Mouse (Mus musculus) thymus, adult 2 months (tissue): ENCODE data around the gene Ank3.

Experiments
- CTCF ChIP-seq: fragments of 200-500 bp; IDR thresholded peaks from 2 replicates; pipeline ENCODE4 v1.5.1; 2012; ENCODE audit warnings: mild to moderate bottlenecking, control low read depth, low read length, moderate library complexity, borderline replicate concordance; ENCODE audit not compliant: control insufficient read depth, poor library complexity, insufficient read depth; ENCODE audit errors: extremely low read depth
- POLR2A ChIP-seq: fragments of 200-500 bp; IDR thresholded peaks from 2 replicates; pipeline ENCODE4 v1.6.1; 2012; ENCODE audit warnings: mild to moderate bottlenecking, low read length, control low read depth, moderate library complexity; ENCODE audit not compliant: control insufficient read depth, poor library complexity, insufficient read depth; ENCODE audit errors: extremely low read depth

DNA sequence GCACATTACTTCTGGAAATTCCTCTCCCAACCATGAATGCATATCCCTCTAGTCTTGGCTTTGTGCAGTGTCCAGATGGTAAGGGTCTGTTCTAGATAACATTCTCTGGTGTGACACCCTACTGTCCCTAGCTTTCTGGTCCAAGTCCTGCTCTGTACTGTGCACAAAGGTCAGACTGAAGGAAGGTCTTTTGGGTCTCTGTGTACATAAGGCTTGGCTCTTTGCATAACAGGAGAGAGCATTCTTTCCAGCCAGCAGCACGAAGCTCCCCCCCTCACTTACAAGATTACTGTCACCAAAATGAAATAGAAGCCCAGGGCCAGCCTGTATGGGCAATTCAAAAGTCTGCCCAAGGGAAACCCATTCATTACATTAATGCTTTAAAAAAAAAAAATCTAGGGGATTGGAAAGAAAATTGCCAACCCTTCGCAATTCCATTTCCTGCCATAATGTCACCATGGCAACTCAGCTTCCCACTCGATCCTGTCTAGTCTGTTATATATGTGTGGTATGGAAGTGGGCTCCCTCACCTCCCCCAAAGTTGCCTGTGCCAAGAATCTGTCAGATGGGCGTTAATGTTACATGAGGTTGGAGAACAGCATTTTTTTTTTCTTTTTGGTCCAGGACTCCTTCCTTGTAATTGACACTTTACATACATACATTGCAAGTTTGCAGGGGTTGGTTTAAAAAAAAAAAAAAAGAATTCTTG, 460.5 kb downstream of the Ank3 start:
- TF ChIP-seq CTCF (no peak), POLR2A (no peak)
